Comparison of ENCODE assay signal across 13 mouse cellular contexts in genomic region chr11:79720737-79721136, GRCm38 (mm10).
"Had no signal": no experiment of that assay in that cellular context is flagged by ENCODE, and none has a peak within 500 bp of the region (broad histone marks: within the 10 kb centered on the region; RNA-seq: fewer than 3 reads in every experiment).

No protein-coding gene starts in this region.

- H3K4me1 ChIP-seq: neural tube, embryonic 12.5 days had no signal

- DNase-seq: kidney, postnatal 14 days; lung, adult 18-20 months; midbrain, embryonic 14.5 days; right cerebral cortex, postnatal 4 days; spleen, adult 18-20 months; thymus, adult 18-20 months; thymus, postnatal 14 days had no signal

- H3K4me2 ChIP-seq: kidney, embryonic 15.5 days; limb, embryonic 15.5 days; neural tube, embryonic 12.5 days had no signal

- H3K36me3 ChIP-seq: kidney, embryonic 15.5 days; limb, embryonic 15.5 days; midbrain, embryonic 10.5 days; neural tube, embryonic 12.5 days had no signal

- H3K9ac ChIP-seq: kidney, embryonic 15.5 days; limb, embryonic 15.5 days; liver, embryonic 14.5 days; neural tube, embryonic 12.5 days had no signal

- H3K9me3 ChIP-seq: kidney, embryonic 15.5 days; limb, embryonic 15.5 days; midbrain, embryonic 10.5 days; neural tube, embryonic 12.5 days had no signal

- H3K4me3 ChIP-seq: kidney, embryonic 15.5 days; left cerebral cortex, adult 2 months; limb, embryonic 15.5 days; midbrain, embryonic 10.5 days; neural tube, embryonic 12.5 days had no signal

- H3K27ac ChIP-seq: kidney, embryonic 15.5 days; left cerebral cortex, adult 2 months; limb, embryonic 15.5 days; liver, embryonic 14.5 days; midbrain, embryonic 10.5 days; neural tube, embryonic 12.5 days had no signal

- H3K27me3 ChIP-seq: kidney, embryonic 15.5 days; limb, embryonic 15.5 days; neural tube, embryonic 12.5 days had no signal
